Mouse (Mus musculus): ENCODE measurements around the gene Fam205a1. TPM values are rescaled to one million over a fixed set of nuclear protein-coding genes. Genes with fewer than 3 reads are reported as not detected.
"Not testable (repeated sequence)": the region's sequence is repeated elsewhere in the genome, so short reads cannot be mapped to it uniquely, and the experiment has no call there.

Gene Fam205a1
- polyA plus RNA-seq, 1 experiment from 2014 or later: 0.05 TPM

DNA sequence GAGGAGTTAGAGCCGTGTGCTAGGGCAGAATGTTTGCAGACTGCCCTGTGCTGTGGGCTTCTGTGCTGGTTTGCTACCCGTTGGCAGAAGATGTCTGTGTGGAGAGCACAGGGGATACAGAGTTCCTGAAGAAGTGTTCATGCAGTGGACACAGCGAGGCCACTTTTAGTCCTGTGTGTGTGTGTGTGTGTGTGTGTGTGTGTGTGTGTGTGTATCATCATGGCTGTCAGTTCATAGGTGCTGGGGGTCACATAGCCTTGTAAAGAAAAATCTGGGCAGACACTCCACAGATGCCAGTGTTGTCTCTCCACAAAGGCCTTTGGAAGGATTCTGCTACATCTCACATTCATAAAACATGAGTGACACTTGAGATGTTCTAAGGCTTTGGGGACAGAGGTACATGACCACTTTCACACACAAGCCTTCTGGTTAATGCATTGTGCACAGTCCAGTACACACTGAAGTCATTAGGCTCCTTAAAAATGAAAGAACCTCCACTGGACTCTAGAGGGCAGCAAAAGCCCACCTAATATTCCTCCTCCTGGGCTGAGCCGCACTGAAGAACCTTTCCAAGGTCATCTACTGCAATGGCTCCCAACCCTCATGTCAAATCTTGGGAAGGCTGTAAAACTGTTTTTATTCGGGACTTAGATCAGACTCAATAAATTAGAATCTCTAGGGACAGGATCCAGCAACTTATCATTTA, 23.1 kb upstream of the Fam205a1 start:
- Histone ChIP-seq H3K27me3 (replicated peaks) (peaks cover 19% of the 10 kb centered on the region; the same call in 1 of the 2 replicates), H3K4me2 (no peak overlapping the region), H3K36me3 (no peaks in the 10 kb centered on the region), H3K4me1 (peaks cover 7% of the 10 kb centered on the region; the same call in 1 of the 2 replicates), H3K4me3 (no peak overlapping the region), H3K9me3 (no peaks in the 10 kb centered on the region), H3K27ac (replicated peaks) (no peak overlapping the region), H3K9ac (no peak overlapping the region)
- no peak for ATAC-seq (ENCODE audit: extremely low read depth, insufficient number of reproducible peaks, low FRiP score, low TSS enrichment)
- WGBS: 26% methylated on average over 5 of the region's 5 CpGs

DNA sequence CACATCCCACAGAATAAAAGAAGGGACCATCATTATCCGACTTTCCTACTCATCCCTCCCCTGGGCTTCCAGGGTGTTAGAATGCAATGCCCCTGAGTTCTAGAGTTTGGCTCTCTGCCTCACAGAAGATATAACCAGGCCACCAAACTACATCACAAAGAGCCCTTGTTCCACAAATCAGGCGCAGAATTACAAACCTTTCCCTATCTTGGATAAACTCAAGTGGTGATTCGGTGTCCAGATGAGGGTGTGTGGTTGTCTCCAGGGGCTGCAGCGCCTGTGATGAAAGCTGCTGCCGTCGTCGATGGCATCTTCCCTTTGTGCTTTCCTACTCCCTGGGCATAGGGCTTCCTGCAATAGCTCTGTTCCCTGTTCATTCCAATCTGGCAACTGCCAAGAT, 20.4 kb upstream of the Fam205a1 start, which contains the start of gene Fam205c:
TSS of gene Fam205c (minus strand) at position 101 of the 400 bp plus-strand sequence.
- Histone ChIP-seq H3K9ac (no peak within 1 kb of the TSS), H3K4me1 (no peaks in the 10 kb centered on the region), H3K4me2 (no peak within 1 kb of the TSS), H3K9me3 (no peaks in the 10 kb centered on the region), H3K4me3 (no peak within 1 kb of the TSS), H3K36me3 (no peaks in the 10 kb centered on the region), H3K27me3 (replicated peaks) (peaks cover 25% of the 10 kb centered on the region; the same call in 1 of the 2 replicates), H3K27ac (replicated peaks) (no peak within 1 kb of the TSS)
- 69% methylated on average over 7 of the region's 7 CpGs for WGBS
- no peak for ATAC-seq (ENCODE audit: extremely low read depth, insufficient number of reproducible peaks, low FRiP score, low TSS enrichment)

DNA sequence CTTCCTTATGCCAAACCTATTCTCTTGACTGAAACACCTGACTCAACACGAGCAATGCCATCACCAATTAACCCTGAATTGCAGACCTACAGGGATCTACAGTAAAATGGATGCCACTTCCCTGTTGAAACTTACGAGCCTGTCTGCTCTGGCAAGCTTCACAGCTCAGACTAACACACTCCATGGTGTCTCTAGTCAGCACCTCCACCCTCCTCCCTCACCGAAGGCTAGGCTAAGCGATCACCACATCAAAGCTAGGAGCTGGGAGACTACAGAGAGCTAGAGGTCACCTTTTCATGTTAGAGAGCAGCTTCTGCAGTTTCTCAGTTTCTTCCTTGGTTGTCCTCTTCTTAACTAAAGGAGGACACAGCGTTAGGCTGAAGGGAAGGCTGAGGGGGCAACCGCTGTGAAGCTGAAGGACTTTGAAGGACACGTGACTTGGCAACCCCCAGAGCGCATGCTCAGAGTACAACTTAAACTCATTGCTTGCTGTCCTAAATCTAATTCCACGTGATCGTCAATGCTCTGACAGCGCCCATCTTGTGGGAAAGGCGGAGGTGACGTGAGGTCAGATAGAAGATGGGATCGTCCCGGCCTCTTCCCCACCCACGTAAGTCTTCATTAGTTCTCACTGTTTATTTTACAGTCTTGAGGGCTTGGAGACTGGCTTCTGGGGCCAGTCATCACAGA, 19.2 kb upstream of the Fam205a1 start:
- no peak overlapping the region for H3K4me3 ChIP-seq
- H3K4me2 ChIP-seq: no peak overlapping the region
- no peak for ATAC-seq (ENCODE audit: extremely low read depth, insufficient number of reproducible peaks, low FRiP score, low TSS enrichment)
- no peaks in the 10 kb centered on the region for H3K4me1 ChIP-seq
- peaks cover 32% of the 10 kb centered on the region for H3K27me3 ChIP-seq (replicated peaks)
- no peaks in the 10 kb centered on the region for H3K9me3 ChIP-seq
- H3K36me3 ChIP-seq: no peaks in the 10 kb centered on the region
- H3K9ac ChIP-seq: no peak overlapping the region
- H3K27ac ChIP-seq (replicated peaks): no peak overlapping the region
- WGBS: 69% methylated on average over 16 of the region's 16 CpGs

DNA sequence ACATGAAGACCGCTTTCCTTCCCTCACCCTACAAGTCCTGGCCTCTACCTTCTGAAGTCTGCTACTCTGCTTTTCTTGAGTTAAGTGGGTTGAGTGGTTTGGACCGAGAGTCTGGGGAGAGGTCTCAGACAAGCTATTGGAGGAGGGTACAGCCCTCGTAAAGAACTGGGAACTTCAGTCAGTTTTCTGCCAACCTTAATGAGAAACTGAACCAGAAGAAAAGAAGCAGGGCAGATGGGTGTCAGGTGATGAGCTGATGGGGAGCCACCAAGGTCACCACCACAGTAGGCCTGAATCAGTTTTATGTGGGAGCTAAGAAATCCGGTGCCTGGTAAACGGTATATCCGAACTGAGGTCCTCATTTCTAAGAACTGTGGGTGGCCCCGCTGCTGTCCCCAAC, 18.5 kb upstream of the Fam205a1 start:
- peaks cover 32% of the 10 kb centered on the region for H3K27me3 ChIP-seq (replicated peaks)
- H3K9me3 ChIP-seq: no peaks in the 10 kb centered on the region
- WGBS: 90% methylated on average over 7 of the region's 7 CpGs
- no peak overlapping the region for H3K4me3 ChIP-seq
- H3K9ac ChIP-seq: no peak overlapping the region
- ATAC-seq (ENCODE audit: extremely low read depth, insufficient number of reproducible peaks, low FRiP score, low TSS enrichment): no peak
- H3K36me3 ChIP-seq: no peaks in the 10 kb centered on the region
- no peak overlapping the region for H3K4me2 ChIP-seq
- H3K27ac ChIP-seq (replicated peaks): no peak overlapping the region
- H3K4me1 ChIP-seq: no peaks in the 10 kb centered on the region

DNA sequence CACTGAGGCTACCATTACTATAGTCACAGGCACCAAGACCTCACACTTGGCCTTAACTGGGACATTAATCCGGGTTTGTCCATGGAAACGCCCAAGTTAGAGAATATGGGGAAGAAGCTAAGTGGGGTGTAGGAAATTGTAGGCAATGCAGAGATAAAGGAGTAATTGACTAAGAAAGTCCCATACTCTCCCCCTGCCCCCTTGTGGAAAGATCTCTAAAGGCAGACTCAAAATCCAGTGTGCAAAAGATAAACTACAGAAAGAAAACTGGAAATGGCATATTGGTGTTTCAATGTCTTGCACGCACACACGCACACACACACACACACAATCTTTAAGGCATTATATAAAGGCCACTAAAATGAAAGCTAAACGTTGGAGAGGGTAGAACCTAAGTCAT, 17.1 kb upstream of the Fam205a1 start:
- peaks cover 27% of the 10 kb centered on the region for H3K27me3 ChIP-seq (replicated peaks)
- no peak for ATAC-seq (ENCODE audit: extremely low read depth, insufficient number of reproducible peaks, low FRiP score, low TSS enrichment)
- no peak overlapping the region for H3K4me2 ChIP-seq
- no peaks in the 10 kb centered on the region for H3K9me3 ChIP-seq
- H3K4me1 ChIP-seq: no peaks in the 10 kb centered on the region
- no peak overlapping the region for H3K4me3 ChIP-seq
- H3K9ac ChIP-seq: no peak overlapping the region
- no peak overlapping the region for H3K27ac ChIP-seq (replicated peaks)
- no peaks in the 10 kb centered on the region for H3K36me3 ChIP-seq
- WGBS: 71% methylated on average over 5 of the region's 5 CpGs

DNA sequence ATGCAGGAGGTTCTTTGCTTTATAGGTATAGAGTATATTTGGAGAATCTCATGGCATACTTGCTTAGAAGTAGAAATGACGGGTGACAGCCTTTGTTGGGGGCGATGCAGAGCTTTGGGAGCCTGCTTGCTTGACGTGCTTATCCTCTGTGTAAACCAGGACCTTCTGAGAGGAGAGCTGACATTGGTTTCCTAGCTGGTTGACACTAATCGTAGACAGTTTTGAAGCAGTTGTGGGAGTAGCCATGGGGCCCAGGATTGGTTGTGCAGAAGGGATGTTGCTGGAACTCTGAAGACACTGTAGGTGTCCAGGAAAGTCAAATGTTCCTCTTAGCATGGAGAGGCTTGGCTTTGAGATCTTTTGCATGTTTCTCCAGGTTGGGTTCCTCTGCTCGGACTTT, 14.5 kb upstream of the Fam205a1 start:
- Histone ChIP-seq H3K4me2 (no peak overlapping the region), H3K9me3 (no peaks in the 10 kb centered on the region), H3K4me1 (no peaks in the 10 kb centered on the region), H3K9ac (no peak overlapping the region), H3K4me3 (no peak overlapping the region), H3K27me3 (replicated peaks) (peaks cover 23% of the 10 kb centered on the region), H3K27ac (replicated peaks) (no peak overlapping the region), H3K36me3 (no peaks in the 10 kb centered on the region)
- 82% methylated on average over 5 of the region's 5 CpGs for WGBS
- ATAC-seq (ENCODE audit: extremely low read depth, insufficient number of reproducible peaks, low FRiP score, low TSS enrichment): no peak

DNA sequence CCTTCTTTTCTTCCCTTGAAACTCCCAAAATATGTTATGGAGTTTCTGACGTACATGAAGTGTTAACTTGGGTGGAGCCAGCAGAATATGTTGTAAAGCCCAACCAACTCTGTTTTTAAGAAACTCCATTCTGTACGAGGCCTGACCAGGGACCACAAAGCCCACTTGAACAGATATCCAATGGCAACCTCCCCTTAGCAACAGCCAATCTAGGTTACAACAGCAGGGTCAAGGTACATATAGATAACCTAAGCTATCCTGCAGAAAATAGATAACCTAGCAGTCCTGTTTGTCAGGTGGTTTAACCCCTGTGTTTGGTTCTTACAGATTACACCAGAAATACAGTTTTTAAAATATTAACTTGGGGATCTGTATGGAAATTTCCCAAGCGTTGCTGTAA, 13.7 kb upstream of the Fam205a1 start:
- WGBS: 50% methylated on average over 3 of the region's 3 CpGs

DNA sequence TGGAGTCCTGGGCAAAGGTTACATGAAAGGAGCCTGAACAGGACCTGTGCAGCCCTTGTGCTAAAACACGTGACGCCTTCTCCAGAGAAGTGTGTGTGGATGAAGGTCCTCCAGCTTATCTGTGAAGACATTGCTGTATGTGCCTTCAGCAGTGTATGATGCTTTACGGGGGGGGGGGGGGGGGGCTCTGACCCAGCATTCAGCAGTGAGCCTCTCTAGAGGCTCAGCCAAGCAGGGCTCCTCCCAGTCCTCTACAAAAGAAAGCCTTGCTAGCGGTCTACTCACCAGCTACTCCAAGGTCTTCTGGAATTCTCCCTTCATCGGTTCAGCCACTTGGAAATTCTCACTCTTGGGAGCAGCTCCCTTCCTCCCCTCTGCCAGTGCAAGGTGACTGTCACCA, 9.8 kb upstream of the Fam205a1 start:
- not testable (repeated sequence) for ATAC-seq (ENCODE audit: extremely low read depth, insufficient number of reproducible peaks, low FRiP score, low TSS enrichment); H3K9me3 ChIP-seq; H3K36me3 ChIP-seq; H3K27me3 ChIP-seq (replicated peaks); H3K4me1 ChIP-seq; H3K4me2 ChIP-seq; H3K27ac ChIP-seq (replicated peaks); H3K9ac ChIP-seq; H3K4me3 ChIP-seq
- WGBS: 79% methylated on average over 5 of the region's 5 CpGs

More for the DNA sequence above, 13.7 kb upstream of the Fam205a1 start:
- no peaks in the 10 kb centered on the region for H3K9me3 ChIP-seq
- H3K27me3 ChIP-seq (replicated peaks): peaks cover 17% of the 10 kb centered on the region
- no peak overlapping the region for H3K4me3 ChIP-seq
- H3K36me3 ChIP-seq: no peaks in the 10 kb centered on the region
- ATAC-seq (ENCODE audit: extremely low read depth, insufficient number of reproducible peaks, low FRiP score, low TSS enrichment): no peak
- no peak overlapping the region for H3K27ac ChIP-seq (replicated peaks)
- H3K9ac ChIP-seq: no peak overlapping the region
- H3K4me2 ChIP-seq: no peak overlapping the region
- no peaks in the 10 kb centered on the region for H3K4me1 ChIP-seq

DNA sequence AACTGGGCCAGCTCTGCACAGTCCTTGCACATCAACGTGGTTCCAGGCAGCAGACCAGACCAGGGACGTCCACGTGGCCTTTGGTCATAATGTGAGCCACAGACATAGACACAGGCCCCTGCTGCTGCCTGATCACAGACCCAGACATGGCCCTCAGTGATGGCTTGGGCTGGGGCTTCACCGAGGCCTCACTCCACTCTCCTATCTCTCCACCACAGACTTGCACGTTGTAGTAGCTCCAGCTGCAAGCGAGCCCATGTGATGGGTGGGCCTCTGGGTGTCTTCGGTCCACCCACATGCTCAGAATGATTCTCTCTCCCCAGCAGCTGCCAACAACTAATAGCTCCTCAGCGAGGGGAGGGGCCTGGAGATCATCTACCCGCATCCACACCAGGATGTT, 6.8 kb upstream of the Fam205a1 start:
- H3K27ac ChIP-seq (replicated peaks); H3K4me3 ChIP-seq; H3K9me3 ChIP-seq; H3K27me3 ChIP-seq (replicated peaks); H3K4me2 ChIP-seq; H3K4me1 ChIP-seq; H3K36me3 ChIP-seq; ATAC-seq (ENCODE audit: extremely low read depth, insufficient number of reproducible peaks, low FRiP score, low TSS enrichment); H3K9ac ChIP-seq: not testable (repeated sequence)
- WGBS: 63% methylated on average over 9 of the region's 9 CpGs

DNA sequence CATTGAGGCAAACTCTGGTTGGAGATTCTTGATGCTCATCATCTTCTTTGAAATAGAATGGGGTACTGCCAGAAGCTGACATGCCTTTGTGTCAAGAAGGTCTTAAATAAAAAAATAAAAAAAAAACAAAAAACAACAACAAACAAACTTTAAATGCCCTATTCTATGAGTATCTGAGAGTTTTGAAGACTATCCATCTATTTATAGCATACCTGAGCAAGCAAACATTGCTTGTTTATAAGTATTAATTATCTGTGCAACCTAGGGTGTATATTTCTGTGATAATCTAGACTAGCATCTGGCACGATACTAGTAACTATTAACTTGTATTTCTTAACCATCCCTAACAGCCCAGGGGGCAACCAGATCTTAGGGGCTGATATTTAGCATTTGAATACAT, 3.0 kb upstream of the Fam205a1 start, which contains the start of gene Gm12394:
TSS of gene Gm12394 (minus strand) at position 101 of the 400 bp plus-strand sequence.
- not testable (repeated sequence) for H3K27ac ChIP-seq (replicated peaks); H3K9ac ChIP-seq; H3K4me3 ChIP-seq; H3K4me1 ChIP-seq; H3K36me3 ChIP-seq; H3K4me2 ChIP-seq; H3K27me3 ChIP-seq (replicated peaks); H3K9me3 ChIP-seq; ATAC-seq (ENCODE audit: extremely low read depth, insufficient number of reproducible peaks, low FRiP score, low TSS enrichment)
- 74% methylated on average over 1 of the region's 1 CpGs for WGBS
